Comparison of ENCODE assay signal across 20 mouse cellular contexts in genomic region chr16:53071887-53072682, GRCm38 (mm10).
DNase-seq lines count a peak whose midpoint lies in the region; ATAC-seq and TF ChIP-seq lines count a peak whose summit lies in the region.
"Had no signal": no experiment of that assay in that cellular context is flagged by ENCODE, and none has a peak within 500 bp of the region (broad histone marks: within the 10 kb centered on the region; RNA-seq: fewer than 3 reads in every experiment).

No protein-coding gene starts in this region.

- no peak overlapping the region for H3K4me3 ChIP-seq in heart, embryonic 12.5 days
- H3K4me3 ChIP-seq in heart, postnatal 0 days (ENCODE audit: low read depth, low read length), result no peak overlapping the region
- no peak overlapping the region for H3K4me3 ChIP-seq in kidney, embryonic 16.5 days (ENCODE audit: low read length)
- H3K4me3 ChIP-seq: embryonic facial prominence, embryonic 15.5 days; erythroblast, embryonic 14.5 days; hindbrain, embryonic 10.5 days; intestine, embryonic 15.5 days had no signal

- no peaks in the 10 kb centered on the region for H3K9me3 ChIP-seq in heart, embryonic 12.5 days (replicated peaks)
- no peaks in the 10 kb centered on the region for H3K9me3 ChIP-seq in heart, postnatal 0 days (replicated peaks; ENCODE audit: control insufficient read depth, low read length)
- H3K9me3 ChIP-seq in kidney, embryonic 16.5 days (ENCODE audit: low read length), result no peaks in the 10 kb centered on the region
- H3K9me3 ChIP-seq: embryonic facial prominence, embryonic 15.5 days; hindbrain, embryonic 10.5 days; intestine, embryonic 15.5 days had no signal

- 0 out of 2 replicates have a peak, but pooled peaks cover 3% of the 10 kb centered on the region for H3K4me1 ChIP-seq in heart, embryonic 12.5 days (replicated peaks)
- H3K4me1 ChIP-seq in heart, postnatal 0 days (ENCODE audit: control insufficient read depth, insufficient read depth), result peaks cover 13% of the 10 kb centered on the region
- H3K4me1 ChIP-seq in kidney, embryonic 16.5 days (ENCODE audit: insufficient read depth, low read length), result no peaks in the 10 kb centered on the region
- H3K4me1 ChIP-seq: embryonic facial prominence, embryonic 15.5 days; hindbrain, embryonic 10.5 days; intestine, embryonic 15.5 days had no signal

- 0 out of 2 replicates have a peak overlapping the region, but pooled peaks have one; percentile 3 for H3K27ac ChIP-seq in heart, embryonic 12.5 days (ENCODE audit: poor library complexity, severe bottlenecking)
- peak overlapping the region; percentile 25; the same call in 1 of the 2 replicates for H3K27ac ChIP-seq in heart, postnatal 0 days (ENCODE audit: low read depth)
- H3K27ac ChIP-seq in kidney, embryonic 16.5 days (ENCODE audit: low read length), result no peak overlapping the region
- H3K27ac ChIP-seq: embryonic facial prominence, embryonic 15.5 days; hindbrain, embryonic 10.5 days; hindbrain, embryonic 14.5 days; intestine, embryonic 15.5 days had no signal

- no peaks in the 10 kb centered on the region for H3K36me3 ChIP-seq in heart, embryonic 12.5 days
- H3K36me3 ChIP-seq in heart, postnatal 0 days (replicated peaks; ENCODE audit: control insufficient read depth, insufficient read depth, low read length), result no peaks in the 10 kb centered on the region
- no peaks in the 10 kb centered on the region for H3K36me3 ChIP-seq in kidney, embryonic 16.5 days (ENCODE audit: insufficient read depth, low read length)
- H3K36me3 ChIP-seq: embryonic facial prominence, embryonic 15.5 days; hindbrain, embryonic 10.5 days; intestine, embryonic 15.5 days had no signal

- TF ChIP-seq EP300 in heart, postnatal 0 days (IDR thresholded peaks at IDR 0.05; ENCODE audit: low read depth), result no peak

- TF ChIP-seq CTCF in heart, postnatal 0 days (IDR thresholded peaks at IDR 0.05; ENCODE audit: low read depth), result no peak

- 77% methylated on average over 9 of the region's 9 CpGs for WGBS in heart, embryonic 12.5 days
- 61% methylated on average over 9 of the region's 9 CpGs for WGBS in heart, postnatal 0 days
- WGBS in kidney, embryonic 16.5 days, result 81% methylated on average over 9 of the region's 9 CpGs

- no peak overlapping the region for H3K4me2 ChIP-seq in heart, embryonic 12.5 days
- H3K4me2 ChIP-seq in heart, postnatal 0 days (ENCODE audit: low read depth, low read length), result no peak overlapping the region
- no peak overlapping the region for H3K4me2 ChIP-seq in kidney, embryonic 16.5 days (replicated peaks; ENCODE audit: low read depth, low read length)
- H3K4me2 ChIP-seq: embryonic facial prominence, embryonic 15.5 days; hindbrain, embryonic 14.5 days; intestine, embryonic 15.5 days had no signal

- no peaks in the 10 kb centered on the region for H3K27me3 ChIP-seq in heart, embryonic 12.5 days (replicated peaks)
- no peaks in the 10 kb centered on the region for H3K27me3 ChIP-seq in heart, postnatal 0 days (ENCODE audit: control insufficient read depth, insufficient read depth, low read length)
- H3K27me3 ChIP-seq in kidney, embryonic 16.5 days (ENCODE audit: insufficient read depth, low read length), result no peaks in the 10 kb centered on the region
- H3K27me3 ChIP-seq: embryonic facial prominence, embryonic 15.5 days; intestine, embryonic 15.5 days had no signal

- intact Hi-C loops in heart, postnatal 25 days (cut with DNase I), result no loop called here

- H3K9ac ChIP-seq in heart, embryonic 12.5 days, result no peak overlapping the region
- no peak overlapping the region for H3K9ac ChIP-seq in heart, postnatal 0 days (replicated peaks; ENCODE audit: low read depth, low read length)
- no peak overlapping the region for H3K9ac ChIP-seq in kidney, embryonic 16.5 days (replicated peaks; ENCODE audit: low read length)
- H3K9ac ChIP-seq: embryonic facial prominence, embryonic 15.5 days; hindbrain, embryonic 14.5 days; intestine, embryonic 15.5 days had no signal

- no peak for ATAC-seq in heart, embryonic 12.5 days (ENCODE audit: insufficient number of reproducible peaks, low FRiP score)
- ATAC-seq in heart, postnatal 0 days (ENCODE audit: insufficient read depth, low read depth), result no peak
- peak; percentile 70; the same call in 1 of the 2 replicates for ATAC-seq in kidney, embryonic 16.5 days (ENCODE audit: low FRiP score, low TSS enrichment)
- ATAC-seq: forebrain, embryonic 16.5 days; intestine, embryonic 15.5 days had no signal

- no peak for DNase-seq in heart, postnatal 4 days
- peak; percentile 21 for DNase-seq in heart, postnatal 0 days (ENCODE audit: low spot score)
- DNase-seq in heart, postnatal 25 days (ENCODE audit: low spot score), result no peak
- no peak for DNase-seq in kidney, postnatal 4 days
- DNase-seq in cerebellum, postnatal 14 days, result no peak
- DNase-seq: adrenal gland, adult 2 months; adrenal gland, postnatal 25 days; cerebellum, adult 2 months; cerebellum, postnatal 10 days; embryo, embryonic 11 days; gastrocnemius, postnatal 10 days; kidney, postnatal 25 days had no signal
